Mouse (Mus musculus) erythroid progenitor cell, adult 5-6 weeks (primary cell): Measurements from ENCODE around the gene Zcchc24. TPM values are rescaled to one million over a fixed set of nuclear protein-coding genes. Genes with fewer than 3 reads are reported as not detected.

Experiments used
- ATAC-seq: replicated peaks from 2 replicates; pipeline ENCODE4 v1.8.0; 2016; ENCODE audit warnings: moderate number of reproducible peaks, mild to moderate bottlenecking, moderate TSS enrichment, inconsistent platforms; ENCODE audit not compliant: poor library complexity, low FRiP score, severe bottlenecking
- total RNA-seq, 2 experiments: library from RNA; stranded (forward) in 1 of 2; stranded (reverse) in 1 of 2; fragments of 150-400 nt in 1 of 2; fragments of 186-747, 209-891 nt in 1 of 2; gene quantifications; 2 replicates each; pipeline versions ENCODE4 v1.2.3 to v1.2.4; 2015 to 2017; ENCODE audit warnings: low replicate concordance in 2 of 2

Gene Zcchc24
- total RNA-seq, 2 experiments from 2014 or later, result 0.61 to 2.9 TPM

GRCm38 (mm10) chr14:25750448-25751015 is 18.3 kb downstream of the Zcchc24 start:
- ATAC-seq, result no peak

- ATAC-seq, result no peak
Observed at GRCm38 (mm10) chr14:25749143-25749909, 19.5 kb downstream of the Zcchc24 start.

GRCm38 (mm10) chr14:25747996-25748756 is 20.7 kb downstream of the Zcchc24 start:
- ATAC-seq, result no peak

- ATAC-seq, result no peak
Observed at GRCm38 (mm10) chr14:25746971-25747945, 21.6 kb downstream of the Zcchc24 start.

- ATAC-seq, result no peak
Observed at GRCm38 (mm10) chr14:25746371-25746770, 22.5 kb downstream of the Zcchc24 start.

GRCm38 (mm10) chr14:25745365-25746184 is 23.3 kb downstream of the Zcchc24 start:
- no peak for ATAC-seq

GRCm38 (mm10) chr14:25742943-25743342 is 25.9 kb downstream of the Zcchc24 start:
- ATAC-seq, result no peak

- ATAC-seq, result no peak
Observed at GRCm38 (mm10) chr14:25741840-25742367, 26.9 kb downstream of the Zcchc24 start.

- no peak for ATAC-seq
Observed at GRCm38 (mm10) chr14:25741211-25741610, 27.6 kb downstream of the Zcchc24 start.

- no peak for ATAC-seq
Observed at GRCm38 (mm10) chr14:25739957-25740565, 28.8 kb downstream of the Zcchc24 start.

- no peak for ATAC-seq
Observed at GRCm38 (mm10) chr14:25738591-25739001, 30.2 kb downstream of the Zcchc24 start.

- ATAC-seq, result no peak
Observed at GRCm38 (mm10) chr14:25736589-25736988, 32.2 kb downstream of the Zcchc24 start.

GRCm38 (mm10) chr14:25736140-25736539 is 32.7 kb downstream of the Zcchc24 start:
- no peak for ATAC-seq

- no peak for ATAC-seq
Observed at GRCm38 (mm10) chr14:25734736-25735716, 33.8 kb downstream of the Zcchc24 start.

GRCm38 (mm10) chr14:25727149-25727510 is 41.7 kb downstream of the Zcchc24 start:
- ATAC-seq, result 0 out of 2 replicates have a peak, but pooled peaks have one; percentile 42

GRCm38 (mm10) chr14:25726226-25727148 is 42.4 kb downstream of the Zcchc24 start:
- peak; percentile 53; the same call in 1 of the 2 replicates for ATAC-seq
